Mouse (Mus musculus): ENCODE data around the gene Pbx2. TPM values are rescaled to one million over a fixed set of nuclear protein-coding genes. Genes with fewer than 3 reads are reported as not detected.

Pbx2 gene
- polyA plus RNA-seq, 1 experiment from 2014 or later = 10.2 TPM

GRCm38 (mm10) chr17:34583819-34584218 lies 7.2 kb upstream of the Pbx2 start:
- 85% methylated on average over 8 of the region's 8 CpGs for WGBS
- Histone ChIP-seq H3K4me2 (no peak overlapping the region), H3K4me3 (no peak overlapping the region), H3K9me3 (no peaks in the 10 kb centered on the region), H3K4me1 (peaks cover 21% of the 10 kb centered on the region), H3K9ac (no peak overlapping the region), H3K27me3 (replicated peaks) (no peaks in the 10 kb centered on the region), H3K36me3 (replicated peaks) (no peaks in the 10 kb centered on the region), H3K27ac (no peak overlapping the region)
- ATAC-seq (replicated peaks) = no peak

- H3K27me3 ChIP-seq (replicated peaks) = no peaks in the 10 kb centered on the region
- H3K9me3 ChIP-seq = no peaks in the 10 kb centered on the region
- H3K36me3 ChIP-seq (replicated peaks) = no peaks in the 10 kb centered on the region
- peaks cover 28% of the 10 kb centered on the region for H3K4me1 ChIP-seq
- ATAC-seq (replicated peaks) = no peak
- H3K27ac ChIP-seq = peak overlapping the region; percentile 100; the same call in 1 of the 2 replicates
- H3K4me2 ChIP-seq = no peak overlapping the region
- no peak overlapping the region for H3K4me3 ChIP-seq
- 90% methylated on average over 8 of the region's 8 CpGs for WGBS
- H3K9ac ChIP-seq = no peak overlapping the region
These were observed 5.9 kb upstream of the Pbx2 start for GRCm38 (mm10) chr17:34585121-34585520.

- 10% methylated on average over 32 of the region's 32 CpGs for WGBS
- Histone ChIP-seq H3K9me3 (no peaks in the 10 kb centered on the region), H3K27ac (peak overlapping the region; percentile 100), H3K4me3 (peak overlapping the region; percentile 78), H3K27me3 (replicated peaks) (no peaks in the 10 kb centered on the region), H3K36me3 (replicated peaks) (no peaks in the 10 kb centered on the region), H3K4me2 (peak overlapping the region; percentile 87), H3K9ac (peak overlapping the region; percentile 86), H3K4me1 (peaks cover 38% of the 10 kb centered on the region)
- peak; percentile 16 for ATAC-seq (replicated peaks)
These were observed 4.9 kb upstream of the Pbx2 start for GRCm38 (mm10) chr17:34585877-34586771.

- WGBS = under 1% methylated on average over 38 of the region's 38 CpGs
These were observed 4.2 kb upstream of the Pbx2 start for GRCm38 (mm10) chr17:34586796-34587422.

GRCm38 (mm10) chr17:34587423-34587811 lies 3.6 kb upstream of the Pbx2 start:
- ATAC-seq (replicated peaks) = peak; percentile 85
- H3K4me1 ChIP-seq = peaks cover 44% of the 10 kb centered on the region
- H3K36me3 ChIP-seq (replicated peaks) = no peaks in the 10 kb centered on the region
- peak overlapping the region; percentile 87 for H3K4me2 ChIP-seq
- H3K9me3 ChIP-seq = no peaks in the 10 kb centered on the region
- H3K4me3 ChIP-seq = peak overlapping the region; percentile 78
- WGBS = under 1% methylated on average over 49 of the region's 50 CpGs
- H3K27me3 ChIP-seq (replicated peaks) = no peaks in the 10 kb centered on the region
- peak overlapping the region; percentile 100 for H3K27ac ChIP-seq
- H3K9ac ChIP-seq = peak overlapping the region; percentile 86

More at GRCm38 (mm10) chr17:34586796-34587422, 4.2 kb upstream of the Pbx2 start:
- Histone ChIP-seq H3K9ac (peak overlapping the region; percentile 86), H3K4me1 (peaks cover 44% of the 10 kb centered on the region), H3K9me3 (no peaks in the 10 kb centered on the region), H3K4me2 (peak overlapping the region; percentile 87), H3K27me3 (replicated peaks) (no peaks in the 10 kb centered on the region), H3K4me3 (peak overlapping the region; percentile 78), H3K27ac (peak overlapping the region; percentile 100), H3K36me3 (replicated peaks) (no peaks in the 10 kb centered on the region)
- peak; percentile 81 for ATAC-seq (replicated peaks)

GRCm38 (mm10) chr17:34587814-34588213 lies 3.3 kb upstream of the Pbx2 start:
- Histone ChIP-seq H3K36me3 (replicated peaks) (no peaks in the 10 kb centered on the region), H3K9ac (peak overlapping the region; percentile 86), H3K27ac (peak overlapping the region; percentile 100), H3K4me3 (peak overlapping the region; percentile 78), H3K4me1 (peaks cover 44% of the 10 kb centered on the region), H3K27me3 (replicated peaks) (no peaks in the 10 kb centered on the region), H3K9me3 (no peaks in the 10 kb centered on the region), H3K4me2 (peak overlapping the region; percentile 87)
- no peak for ATAC-seq (replicated peaks)
- WGBS = 4% methylated on average over 19 of the region's 19 CpGs

- H3K4me2 ChIP-seq = 0 out of 2 replicates have a peak overlapping the region, but pooled peaks have one; percentile 14
- no peaks in the 10 kb centered on the region for H3K9me3 ChIP-seq
- 72% methylated on average over 3 of the region's 3 CpGs for WGBS
These were observed 2.3 kb upstream of the Pbx2 start for GRCm38 (mm10) chr17:34588767-34589166.

GRCm38 (mm10) chr17:34589206-34589605 lies 1.9 kb upstream of the Pbx2 start:
- no peak overlapping the region for H3K27ac ChIP-seq
- H3K4me3 ChIP-seq = no peak overlapping the region
- H3K27me3 ChIP-seq (replicated peaks) = no peaks in the 10 kb centered on the region
- H3K36me3 ChIP-seq (replicated peaks) = no peaks in the 10 kb centered on the region
- no peaks in the 10 kb centered on the region for H3K9me3 ChIP-seq
- no peak overlapping the region for H3K9ac ChIP-seq
- ATAC-seq (replicated peaks) = no peak
- H3K4me1 ChIP-seq = peaks cover 53% of the 10 kb centered on the region
- 37% methylated on average over 7 of the region's 7 CpGs for WGBS
- no peak overlapping the region for H3K4me2 ChIP-seq

More at GRCm38 (mm10) chr17:34588767-34589166, 2.3 kb upstream of the Pbx2 start:
- H3K27ac ChIP-seq = no peak overlapping the region
- H3K27me3 ChIP-seq (replicated peaks) = no peaks in the 10 kb centered on the region
- H3K4me3 ChIP-seq = no peak overlapping the region
- no peaks in the 10 kb centered on the region for H3K36me3 ChIP-seq (replicated peaks)
- no peak for ATAC-seq (replicated peaks)
- H3K4me1 ChIP-seq = peaks cover 49% of the 10 kb centered on the region
- H3K9ac ChIP-seq = no peak overlapping the region

- H3K4me2 ChIP-seq = peak within 1 kb of the TSS; percentile 90; the same call in 1 of the 2 replicates
- H3K4me3 ChIP-seq = no peak within 1 kb of the TSS
- peak within 1 kb of the TSS; percentile 12; the same call in 1 of the 2 replicates for H3K9ac ChIP-seq
- 29% methylated on average over 7 of the region's 7 CpGs for WGBS
- no peak for ATAC-seq (replicated peaks)
- peak within 1 kb of the TSS; percentile 98 for H3K27ac ChIP-seq
- peaks cover 58% of the 10 kb centered on the region for H3K4me1 ChIP-seq
- H3K27me3 ChIP-seq (replicated peaks) = no peaks in the 10 kb centered on the region
- no peaks in the 10 kb centered on the region for H3K36me3 ChIP-seq (replicated peaks)
- H3K9me3 ChIP-seq = no peaks in the 10 kb centered on the region
These were observed 1.4 kb upstream of the Pbx2 start, which contains the start of gene Gpsm3 for GRCm38 (mm10) chr17:34589681-34590101. Gpsm3 (plus strand) TSS chr17:34589806.

- H3K27me3 ChIP-seq (replicated peaks) = no peaks in the 10 kb centered on the region
- peaks cover 64% of the 10 kb centered on the region for H3K4me1 ChIP-seq
- 61% methylated on average over 15 of the region's 15 CpGs for WGBS
- no peaks in the 10 kb centered on the region; the same call in 1 of the 2 replicates for H3K36me3 ChIP-seq (replicated peaks)
- peak overlapping the region; percentile 90 for H3K4me2 ChIP-seq
- ATAC-seq (replicated peaks) = no peak
- peak overlapping the region; percentile 98 for H3K27ac ChIP-seq
- no peaks in the 10 kb centered on the region for H3K9me3 ChIP-seq
- peak overlapping the region; percentile 12; the same call in 1 of the 2 replicates for H3K9ac ChIP-seq
- H3K4me3 ChIP-seq = no peak overlapping the region
These were observed 695 bp upstream of the Pbx2 start for GRCm38 (mm10) chr17:34590154-34590987.

- peaks cover 58% of the 10 kb centered on the region for H3K4me1 ChIP-seq
- H3K4me2 ChIP-seq = peak overlapping the region; percentile 90
- H3K36me3 ChIP-seq (replicated peaks) = peaks cover 5% of the 10 kb centered on the region; the same call in 1 of the 2 replicates
- peak overlapping the region; percentile 92 for H3K9ac ChIP-seq
- H3K9me3 ChIP-seq = no peaks in the 10 kb centered on the region
- H3K27ac ChIP-seq = peak overlapping the region; percentile 98
- H3K27me3 ChIP-seq (replicated peaks) = no peaks in the 10 kb centered on the region
- ATAC-seq (replicated peaks) = peak; percentile 27
- WGBS = 1% methylated on average over 21 of the region's 35 CpGs
- peak overlapping the region; percentile 80 for H3K4me3 ChIP-seq
These were observed 919 bp downstream of the Pbx2 start for GRCm38 (mm10) chr17:34591994-34592375.
